Mouse (Mus musculus) lung, postnatal 10 days (tissue): ENCODE data around the gene Pex7.

ENCODE experiments used
- DNase-seq: peaks from one replicate; pipeline ENCODE4 v3.0.0; 2021

Gene Pex7

DNA sequence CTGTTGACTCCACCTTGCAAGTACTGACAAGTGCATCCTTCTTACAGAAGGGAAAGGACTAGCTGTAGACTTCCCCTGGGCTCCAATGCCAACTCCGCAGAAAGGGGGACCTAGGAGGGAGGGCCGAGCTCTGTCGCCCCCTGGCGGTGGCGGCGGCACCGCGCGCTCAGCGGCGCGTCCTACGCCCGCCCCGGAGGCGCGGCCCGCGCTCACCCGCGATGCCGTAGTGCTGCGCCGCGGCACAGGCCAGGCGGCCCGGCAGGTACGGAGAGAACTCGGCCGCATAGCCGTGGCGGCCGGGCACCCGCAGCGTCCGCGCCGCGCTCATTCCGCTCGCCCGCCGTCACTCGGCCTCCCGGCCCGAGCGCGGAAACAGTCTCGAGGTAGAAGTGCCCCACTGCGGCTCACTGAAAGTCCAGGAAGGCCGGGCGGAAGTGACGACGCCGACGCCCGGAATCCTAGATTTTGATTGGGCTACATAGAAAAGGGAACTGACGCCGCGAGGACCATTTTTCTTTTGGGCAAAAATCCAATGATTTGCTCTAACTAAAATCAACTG, at the start of gene Pex7:
Gene Pex7 (minus strand): TSS at position 444 of the 559 bp plus-strand sequence.
- peak; percentile 94 for DNase-seq

DNA sequence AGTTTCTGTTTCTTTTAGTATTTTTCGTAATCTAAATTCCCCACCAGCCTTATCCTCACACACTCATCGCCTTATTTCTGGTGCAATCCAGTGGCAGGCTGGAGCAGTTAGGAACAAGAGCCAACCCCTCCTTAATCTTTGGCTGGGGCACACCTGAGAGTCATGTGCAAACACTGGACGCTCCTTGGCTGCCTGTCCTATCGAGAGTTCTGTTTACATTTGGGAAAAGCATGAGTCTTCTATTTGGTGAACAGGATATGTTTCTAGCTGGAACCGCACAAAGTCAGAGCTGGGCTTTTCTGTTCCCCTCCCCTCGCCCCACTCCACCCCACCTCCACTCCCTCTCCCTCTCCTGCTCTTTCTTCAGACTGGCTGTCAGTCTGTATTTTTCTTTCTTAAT, 49.3 kb upstream of the Pex7 start:
- DNase-seq: peak; percentile 69

GRCm38 (mm10) chr10:19955817-19956216, 48.3 kb upstream of the Pex7 start:
- DNase-seq: no peak

DNA sequence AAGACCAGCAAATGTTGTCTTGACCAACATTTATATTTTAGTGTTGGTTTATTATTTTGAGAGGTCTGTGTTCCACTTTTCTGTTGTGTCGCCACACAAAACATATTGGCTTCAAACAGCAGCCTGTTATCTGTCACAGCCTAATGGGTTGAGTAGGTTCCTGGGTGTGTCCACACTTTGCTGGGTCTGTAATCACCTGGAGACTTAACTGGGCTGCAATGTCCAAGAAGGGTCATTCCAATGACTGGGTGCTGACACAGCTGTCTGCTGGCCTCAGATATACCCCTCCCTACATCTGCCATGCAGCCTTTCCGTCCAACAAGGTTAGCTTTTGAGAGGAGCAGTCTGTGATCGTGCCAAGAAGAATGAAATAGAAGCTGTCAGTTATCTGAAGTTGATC, 47.1 kb upstream of the Pex7 start:
- DNase-seq: no peak

- DNase-seq: peak; percentile 23
Measured at GRCm38 (mm10) chr10:19953032-19953761, 45.7 kb upstream of the Pex7 start.

GRCm38 (mm10) chr10:19949106-19949505, 41.6 kb upstream of the Pex7 start:
- no peak for DNase-seq

DNA sequence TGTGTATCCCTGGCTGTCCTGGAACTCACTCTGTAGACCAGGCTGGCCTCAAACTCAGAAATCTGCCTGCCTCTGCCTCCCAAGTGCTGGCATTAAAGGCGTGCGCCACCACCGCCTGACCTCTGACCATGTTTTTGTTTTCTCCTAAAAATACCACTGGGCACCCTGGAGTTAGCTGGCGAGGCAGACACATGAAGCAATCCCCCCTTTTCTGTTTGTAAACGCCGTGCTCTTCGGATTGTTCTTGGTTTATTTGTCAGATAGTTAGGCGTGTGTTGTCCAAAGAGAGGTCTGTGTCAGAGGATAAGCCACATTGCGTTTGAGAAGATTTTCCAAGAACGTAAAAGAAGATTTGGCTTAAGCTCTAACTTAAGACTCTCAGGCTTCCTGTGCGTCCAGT, 40.9 kb upstream of the Pex7 start:
- DNase-seq: no peak

- DNase-seq: no peak
Measured at GRCm38 (mm10) chr10:19947901-19948300, 40.4 kb upstream of the Pex7 start.

DNA sequence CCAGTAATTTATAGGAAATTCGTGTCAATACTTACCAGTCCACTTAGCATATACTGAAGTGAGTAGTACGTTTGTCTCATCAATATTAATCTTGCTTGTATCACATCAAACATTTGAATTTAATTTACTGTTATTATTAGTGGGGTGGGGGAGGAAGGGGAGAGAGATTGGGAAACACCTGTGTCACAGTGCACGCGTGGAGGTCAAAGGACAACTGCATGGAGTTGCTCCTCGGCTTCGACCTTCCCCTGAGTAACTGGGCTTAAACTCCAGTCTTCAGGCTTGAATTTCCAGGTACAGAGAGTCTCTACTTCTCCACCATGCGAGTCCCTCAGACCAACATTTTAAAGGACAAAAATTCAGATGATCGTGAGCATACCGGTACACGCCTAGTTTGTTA, 40.0 kb upstream of the Pex7 start:
- DNase-seq: no peak

DNA sequence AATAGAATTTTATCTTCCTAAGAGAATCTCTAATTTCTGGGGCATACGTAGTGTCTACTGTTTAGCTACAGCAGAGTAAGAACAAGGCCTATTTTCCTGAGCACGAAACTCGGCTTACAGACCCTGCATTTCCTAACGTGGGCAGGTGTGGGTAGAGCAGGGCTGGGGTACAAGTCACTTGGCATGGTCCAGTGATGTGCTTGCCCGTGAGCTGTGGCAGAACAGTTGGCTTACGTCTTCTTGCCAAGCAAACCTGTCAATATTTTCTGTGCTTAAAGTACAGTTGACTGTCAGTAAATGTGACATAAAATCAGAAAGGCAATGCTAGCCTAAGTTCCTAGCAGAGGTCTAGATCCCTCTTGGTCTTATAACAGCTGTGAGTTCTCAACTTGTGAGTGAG, 39.2 kb upstream of the Pex7 start:
- no peak for DNase-seq

GRCm38 (mm10) chr10:19945651-19946050, 38.2 kb upstream of the Pex7 start:
- DNase-seq: no peak

GRCm38 (mm10) chr10:19942621-19943020, 35.1 kb upstream of the Pex7 start:
- no peak for DNase-seq

GRCm38 (mm10) chr10:19941914-19942313, 34.4 kb upstream of the Pex7 start:
- no peak for DNase-seq

DNA sequence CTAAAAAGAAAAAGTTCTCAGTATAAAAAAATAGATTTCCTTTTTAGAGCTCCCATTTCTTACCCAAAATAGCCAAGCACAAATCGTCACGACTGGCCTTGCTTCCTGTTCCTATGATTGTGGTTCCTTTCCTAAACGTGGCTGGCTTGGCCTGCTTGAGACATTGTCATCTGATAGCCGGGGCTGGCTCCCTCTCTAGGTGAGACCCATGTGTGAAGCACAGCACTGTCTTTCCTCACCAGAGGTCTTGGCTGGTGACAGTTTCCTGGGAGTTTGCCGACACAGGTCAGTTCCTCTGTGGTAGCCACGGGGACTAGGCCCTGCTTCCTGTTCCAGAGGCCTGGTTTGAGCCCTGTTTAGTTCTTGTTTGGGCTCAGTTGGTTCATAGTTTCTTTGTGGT, 33.6 kb upstream of the Pex7 start:
- DNase-seq: peak; percentile 37

DNA sequence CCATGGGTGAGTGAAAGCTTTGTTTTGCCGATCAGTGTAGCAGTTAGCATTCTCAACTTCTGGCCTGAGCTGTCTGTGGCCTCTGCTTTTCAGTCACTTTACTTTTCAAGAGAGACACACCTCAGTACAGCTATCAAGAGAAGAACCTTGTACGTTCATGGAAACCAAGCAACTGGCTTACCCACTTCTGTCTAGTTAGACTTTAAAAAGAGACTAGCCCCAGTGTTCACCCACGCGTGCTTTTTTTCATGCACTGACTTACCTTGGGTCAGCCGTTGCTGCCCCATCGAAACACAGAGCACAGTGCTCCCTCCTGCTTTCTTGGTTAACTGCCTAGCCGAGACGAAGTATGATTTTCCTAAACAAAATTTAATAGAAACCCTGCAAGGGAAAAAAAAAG, 33.1 kb upstream of the Pex7 start:
- DNase-seq: no peak

DNA sequence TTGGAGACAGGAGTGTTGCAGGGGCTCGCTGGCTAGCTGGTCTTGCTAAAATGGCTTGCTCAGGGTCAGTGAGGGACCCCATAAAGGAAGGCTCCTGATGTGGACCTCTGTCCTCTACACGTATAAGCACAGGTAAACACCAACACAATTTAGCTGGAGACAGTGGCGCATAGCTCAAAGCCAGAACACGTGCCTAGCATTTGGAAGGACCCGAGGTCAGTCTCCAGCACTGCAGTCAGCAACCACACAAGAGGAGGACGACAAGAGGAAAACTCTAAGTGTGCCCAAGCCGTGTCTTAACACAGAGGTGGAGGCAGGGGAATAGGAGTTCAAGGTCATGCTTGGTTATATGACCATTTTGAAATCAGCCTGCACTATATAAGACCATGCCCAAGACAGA, 32.6 kb upstream of the Pex7 start:
- no peak for DNase-seq

GRCm38 (mm10) chr10:19939282-19939705, 31.8 kb upstream of the Pex7 start:
- DNase-seq: peak; percentile 23

DNA sequence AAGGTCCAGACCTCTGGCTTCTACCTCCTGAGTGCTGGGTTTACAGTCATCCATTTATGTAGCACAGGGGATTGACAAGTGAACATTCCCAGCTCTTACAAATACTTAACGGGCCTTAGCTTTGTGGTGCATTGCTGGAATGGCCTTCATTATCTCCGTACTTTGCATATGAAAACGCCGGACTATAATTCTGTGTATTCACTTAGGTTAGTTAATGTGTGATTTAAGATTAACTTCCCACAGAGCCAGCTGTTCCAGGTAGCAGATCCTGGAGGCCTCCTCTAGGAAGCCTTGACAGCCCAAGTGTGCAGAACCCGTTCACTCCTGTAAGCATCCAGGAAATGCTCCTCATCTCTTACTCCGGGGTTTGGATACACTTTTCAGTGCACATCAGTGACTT, 31.2 kb upstream of the Pex7 start:
- DNase-seq: no peak

- DNase-seq: no peak
Measured at GRCm38 (mm10) chr10:19936961-19937708, 29.6 kb upstream of the Pex7 start.

GRCm38 (mm10) chr10:19935821-19936367, 28.4 kb upstream of the Pex7 start:
- no peak for DNase-seq

GRCm38 (mm10) chr10:19935295-19935623, 27.8 kb upstream of the Pex7 start:
- no peak for DNase-seq

DNA sequence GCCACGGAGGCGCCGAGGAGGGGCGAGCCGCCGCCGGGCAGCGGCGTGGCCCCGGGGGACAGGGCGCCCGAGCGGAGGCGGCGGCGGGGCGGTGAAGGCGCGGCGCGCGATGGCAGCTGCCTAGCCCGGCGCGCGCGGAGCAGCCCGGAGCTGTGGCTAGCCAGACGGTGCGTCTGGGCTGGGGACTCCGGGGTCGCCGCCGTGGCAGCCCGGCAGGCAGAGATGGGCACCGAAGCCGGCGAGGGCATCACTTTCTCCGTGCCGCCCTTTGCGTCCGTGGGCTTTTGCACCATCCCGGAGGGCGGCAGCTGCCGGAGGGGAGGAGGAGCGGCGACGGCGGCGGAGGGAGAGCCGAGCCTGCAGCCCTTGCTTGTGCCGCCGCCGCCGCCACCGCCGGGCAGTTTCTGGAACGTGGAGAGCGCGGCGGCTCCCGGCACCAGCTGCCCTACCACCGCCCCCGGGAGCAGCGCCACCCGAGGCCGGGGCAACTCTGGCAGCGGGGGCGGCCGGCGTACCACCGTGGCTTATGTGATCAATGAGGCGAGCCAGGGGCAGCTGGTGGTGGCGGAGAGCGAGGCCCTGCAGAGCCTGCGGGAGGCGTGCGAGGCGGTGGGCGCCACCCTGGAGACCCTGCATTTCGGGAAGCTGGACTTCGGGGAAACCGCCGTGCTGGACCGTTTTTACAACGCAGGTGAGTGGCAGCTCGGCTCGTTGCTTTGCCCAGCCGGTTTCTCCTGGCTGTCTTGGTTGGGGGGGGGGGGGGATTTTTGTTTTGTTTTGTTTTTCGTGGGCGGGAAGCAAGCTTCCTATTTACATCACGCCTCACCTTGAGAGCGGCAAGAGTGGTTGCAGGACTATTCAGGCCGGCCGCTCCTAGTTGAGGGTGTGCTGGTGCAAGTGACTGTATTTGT, 27.1 kb upstream of the Pex7 start, which contains the start of gene Map3k5:
Gene Map3k5 (plus strand): TSS at position 89 of the 911 bp plus-strand sequence.
- DNase-seq: peak; percentile 55
